Mouse (Mus musculus) CH12.LX (cell line): ENCODE measurements around the gene Hmgcl.

Source experiments
- CTCF ChIP-seq, 2 experiments: IDR thresholded peaks in 1 of 2; conservative IDR thresholded peaks in 1 of 2; 2 replicates each; pipeline ENCODE4 v1.5.1; 2011 to 2012; ENCODE audit warnings: low read depth in 2 of 2, low read length in 2 of 2, improper control_type of control experiment in 1 of 2, inconsistent platforms in 1 of 2, mild to moderate bottlenecking in 1 of 2, moderate library complexity in 1 of 2
- EP300 ChIP-seq: IDR thresholded peaks from 2 replicates; pipeline ENCODE4 v1.6.1; 2011; ENCODE audit warnings: low read length, improper control_type of control experiment
- HCFC1 ChIP-seq: IDR thresholded peaks from 2 replicates; pipeline ENCODE4 v1.6.1; 2012; ENCODE audit warnings: low read depth, mild to moderate bottlenecking, inconsistent platforms, low read length, improper control_type of control experiment
- MEF2A ChIP-seq: IDR thresholded peaks from 2 replicates; pipeline ENCODE4 v1.6.1; 2014; ENCODE audit warnings: low read depth, mild to moderate bottlenecking, inconsistent platforms, low read length, improper control_type of control experiment, borderline replicate concordance
- NRF1 ChIP-seq: IDR thresholded peaks from 2 replicates; pipeline ENCODE4 v1.6.1; 2014; ENCODE audit warnings: low read depth, mild to moderate bottlenecking, inconsistent platforms, low read length, improper control_type of control experiment, moderate library complexity
- POLR2A ChIP-seq: IDR thresholded peaks from 2 replicates; pipeline ENCODE4 v1.6.1; 2011; ENCODE audit warnings: low read depth, mild to moderate bottlenecking, improper control_type of control experiment, low read length
- RCOR1 ChIP-seq: conservative IDR thresholded peaks from 2 replicates; pipeline ENCODE4 v1.6.1; 2012; ENCODE audit warnings: low read depth, mild to moderate bottlenecking, inconsistent platforms, low read length, improper control_type of control experiment
- USF1 ChIP-seq: IDR thresholded peaks from 2 replicates; pipeline ENCODE4 v1.6.1; 2014; ENCODE audit warnings: low read depth, mild to moderate bottlenecking, inconsistent platforms, low read length, improper control_type of control experiment

- TF ChIP-seq CTCF (conservative IDR thresholded peaks at IDR 0.05 in 1 of 2, IDR thresholded peaks at IDR 0.05 in 1 of 2; ENCODE audit: low read depth in 2 of 2, low read length in 2 of 2) (no peak), POLR2A (no peak), EP300 (no peak), USF1 (no peak), MEF2A (no peak), HCFC1 (no peak), NRF1 (no peak), RCOR1 (no peak)
These were observed 11.3 kb upstream of the Hmgcl start for GRCm38 (mm10) chr4:135934708-135935500.
